Mouse (Mus musculus) heart, postnatal 0 days (tissue): ENCODE data around the gene Abhd8.

Experiments
- CTCF ChIP-seq: IDR thresholded peaks from 2 replicates; pipeline ENCODE4 v1.5.1; 2016; ENCODE audit warnings: antibody characterized with exemption, control low read depth, low read depth
- EP300 ChIP-seq: IDR thresholded peaks from 2 replicates; pipeline ENCODE4 v1.6.1; 2016; ENCODE audit warnings: antibody characterized with exemption, low read depth

DNA sequence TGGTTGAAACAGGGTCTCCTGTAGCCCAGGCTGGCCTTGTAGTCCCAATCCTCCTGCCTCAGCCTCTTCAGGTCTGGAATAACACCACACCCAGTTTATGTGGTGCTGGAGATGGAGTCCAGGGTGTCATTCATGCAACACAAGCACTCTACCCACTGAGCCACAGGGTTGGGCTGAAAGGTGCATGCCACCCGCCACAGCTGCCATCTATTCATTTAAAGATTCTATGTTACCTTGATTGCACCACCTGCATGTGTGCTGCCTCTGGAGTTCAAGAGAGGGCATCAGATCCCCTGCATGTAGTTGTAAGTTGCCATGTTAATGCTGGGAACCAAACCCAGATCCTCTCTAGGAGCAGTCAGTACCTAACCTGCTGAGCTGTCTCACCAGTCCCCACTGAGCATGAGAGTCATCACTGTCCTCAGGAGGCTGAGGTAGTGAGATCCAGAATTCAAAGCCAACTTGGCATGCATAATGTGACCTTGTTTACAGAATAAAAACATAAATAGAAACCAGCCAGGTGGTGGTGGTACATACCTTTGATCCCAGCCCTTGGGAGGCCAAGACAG lies 33.7 kb upstream of the Abhd8 start:
- TF ChIP-seq CTCF (no peak), EP300 (no peak)
